Mouse (Mus musculus) CD4-positive, CD25-positive, alpha-beta regulatory T cell, adult 9 weeks (primary cell): Measurements from ENCODE around the gene Gm30191. TPM values are rescaled to one million over a fixed set of nuclear protein-coding genes. Genes with fewer than 3 reads are reported as not detected.

Experiments
- polyA plus RNA-seq: library from polyadenylated mRNA; unstranded; fragments of 100-300 nt; shearing (Covaris generic); gene quantifications from one replicate; pipeline ENCODE4 v1.2.1, GENCODE M21; 2017

Gene Gm30191
- not detected for polyA plus RNA-seq

GRCm38 (mm10) chr4:134246719-134247258 lies at the start of gene Gm30191:
Gene Gm30191, plus strand, starts transcription at chr4:134246935.

GRCm38 (mm10) chr4:134202904-134203303 lies 43.8 kb upstream of the Gm30191 start, which contains the start of gene Gm7534:
Gene Gm7534, minus strand, starts transcription at chr4:134203004.

GRCm38 (mm10) chr4:134227194-134227593 lies 19.5 kb upstream of the Gm30191 start, which contains the start of gene Catsper4:
Gene Catsper4, minus strand, starts transcription at chr4:134227383.

GRCm38 (mm10) chr4:134238279-134238651 lies 8.5 kb upstream of the Gm30191 start, which contains the start of gene Cnksr1:
Gene Cnksr1, minus strand, starts transcription at chr4:134238399.

GRCm38 (mm10) chr4:134243516-134244250 lies 3.1 kb upstream of the Gm30191 start, which contains the start of gene E130218I03Rik:
Gene E130218I03Rik, plus strand, starts transcription at chr4:134243662.

GRCm38 (mm10) chr4:134245148-134245843 lies 1.4 kb upstream of the Gm30191 start, which contains the start of gene Zfp593:
Gene Zfp593, minus strand, starts transcription at chr4:134245592.

GRCm38 (mm10) chr4:134253722-134254324 lies 7.1 kb downstream of the Gm30191 start, which contains the start of gene Grrp1:
Gene Grrp1, minus strand, starts transcription at chr4:134254106.

GRCm38 (mm10) chr4:134287575-134288025 lies 40.9 kb downstream of the Gm30191 start, which contains the start of gene Pdik1l:
Gene Pdik1l, minus strand, starts transcription at chr4:134287895.

Other genes with a start within 250 kb of the Gm30191 start
- gene Dhdds, start 246.0 kb upstream of the Gm30191 start, polyA plus RNA-seq, result 37.9 TPM
- gene Lin28a, start 228.1 kb upstream of the Gm30191 start, polyA plus RNA-seq, result not detected
- gene Zfp683, start 193.1 kb upstream of the Gm30191 start, polyA plus RNA-seq, result 2.1 TPM
- 18.0 TPM for gene Crybg2, start 186.1 kb upstream of the Gm30191 start, polyA plus RNA-seq
- gene Cd52, start 151.9 kb upstream of the Gm30191 start, polyA plus RNA-seq, result 3,141 TPM
- gene Ubxn11, start 144.4 kb upstream of the Gm30191 start, polyA plus RNA-seq, result 57.8 TPM
- 1,589 TPM for gene Sh3bgrl3, start 118.1 kb upstream of the Gm30191 start, polyA plus RNA-seq
- 73.8 TPM for gene Cep85, start 59.8 kb upstream of the Gm30191 start, polyA plus RNA-seq
- gene Gm7534, start 43.9 kb upstream of the Gm30191 start, polyA plus RNA-seq, result not detected
- not detected for gene Catsper4, start 19.6 kb upstream of the Gm30191 start, polyA plus RNA-seq
- gene Cnksr1, start 8.5 kb upstream of the Gm30191 start, polyA plus RNA-seq, result not detected
- gene E130218I03Rik, start 3.3 kb upstream of the Gm30191 start, polyA plus RNA-seq, result 4.7 TPM
- gene Zfp593, start 1.3 kb upstream of the Gm30191 start, polyA plus RNA-seq, result 12.8 TPM
- gene Grrp1, start 7.2 kb downstream of the Gm30191 start, polyA plus RNA-seq, result not detected
- gene Pdik1l, start 41.0 kb downstream of the Gm30191 start, polyA plus RNA-seq, result 22.7 TPM
- not detected for gene Trim63, start 68.2 kb downstream of the Gm30191 start, polyA plus RNA-seq
- gene Slc30a2, start 96.2 kb downstream of the Gm30191 start, polyA plus RNA-seq, result 0.52 TPM
- gene Extl1, start 136.9 kb downstream of the Gm30191 start, polyA plus RNA-seq, result 0.73 TPM
- gene Pafah2, start 149.4 kb downstream of the Gm30191 start, polyA plus RNA-seq, result 1.4 TPM
- 77.2 TPM for gene Stmn1, start 221.4 kb downstream of the Gm30191 start, polyA plus RNA-seq
- 34.8 TPM for gene Paqr7, start 249.8 kb downstream of the Gm30191 start, polyA plus RNA-seq